Mouse (Mus musculus) thymus, adult 2 months (tissue): Measurements from ENCODE around the gene Fmr1. TPM values are rescaled to one million over a fixed set of nuclear protein-coding genes. Genes with fewer than 3 reads are reported as not detected.
A peak's percentile ranks its signal among the peaks of the same experiment; 100 is the strongest.
"Not testable (repeated sequence)": the region's sequence is repeated elsewhere in the genome, so short reads cannot be mapped to it uniquely, and the experiment has no call there.

ENCODE experiments used
- DNase-seq: peaks from one replicate; pipeline ENCODE4 v3.0.0; 2021
- H3K27ac ChIP-seq: fragments of 200-500 bp; 2 replicates; pipeline ENCODE4 v1.5.1; 2012; ENCODE audit warnings: low read length, control low read depth; ENCODE audit not compliant: control insufficient read depth, insufficient read depth
- H3K27me3 ChIP-seq: fragments of 200-500 bp; 2 replicates; pipeline ENCODE4 v1.6.1; 2012; ENCODE audit warnings: mild to moderate bottlenecking, low read length, moderate library complexity, mixed read lengths; ENCODE audit not compliant: control insufficient read depth, insufficient read depth
- H3K36me3 ChIP-seq: fragments of 200-500 bp; 2 replicates; pipeline ENCODE4 v1.6.1; 2012; ENCODE audit warnings: mild to moderate bottlenecking, low read length, moderate library complexity; ENCODE audit not compliant: control insufficient read depth, insufficient read depth
- H3K4me1 ChIP-seq: fragments of 200-500 bp; replicated peaks from 2 replicates; pipeline ENCODE4 v1.6.1; 2012; ENCODE audit warnings: low read length; ENCODE audit not compliant: control insufficient read depth, insufficient read depth
- H3K4me3 ChIP-seq: fragments of 200-500 bp; 2 replicates; pipeline ENCODE4 v1.5.1; 2012; ENCODE audit warnings: mild to moderate bottlenecking, low read length, control low read depth, moderate library complexity; ENCODE audit not compliant: control insufficient read depth, insufficient read depth
- CTCF ChIP-seq: fragments of 200-500 bp; IDR thresholded peaks from 2 replicates; pipeline ENCODE4 v1.5.1; 2012; ENCODE audit warnings: mild to moderate bottlenecking, control low read depth, low read length, moderate library complexity, borderline replicate concordance; ENCODE audit not compliant: control insufficient read depth, poor library complexity, insufficient read depth; ENCODE audit errors: extremely low read depth
- POLR2A ChIP-seq: fragments of 200-500 bp; IDR thresholded peaks from 2 replicates; pipeline ENCODE4 v1.6.1; 2012; ENCODE audit warnings: mild to moderate bottlenecking, low read length, control low read depth, moderate library complexity; ENCODE audit not compliant: control insufficient read depth, poor library complexity, insufficient read depth; ENCODE audit errors: extremely low read depth
- WGBS: fragments of 180-500 bp; shearing (Covaris S2); methylation state at CpG from one replicate; pipeline ENCODE4 v1.1.7; 2018; 5-methylcytosine and 5-hydroxymethylcytosine counted together
- polyA plus RNA-seq: library from polyadenylated mRNA; depleted of rRNA; stranded (reverse); fragments of >200 nt; gene quantifications from 2 replicates; pipeline ENCODE4 v1.2.3, GENCODE M21; 2012; rRNA removed

Gene Fmr1
- polyA plus RNA-seq: 13.4 and 21.3 TPM in 2 replicates

- Histone ChIP-seq H3K4me3 (peak within 1 kb of the TSS; percentile 97), H3K27me3 (no peaks in the 10 kb centered on the region), H3K4me1 (no peaks in the 10 kb centered on the region), H3K27ac (peak within 1 kb of the TSS; percentile 61; the same call in 1 of the 2 replicates), H3K36me3 (no peaks in the 10 kb centered on the region)
- DNase-seq: peak; percentile 97
- WGBS: 2% methylated on average over 44 of the region's 49 CpGs
- TF ChIP-seq POLR2A: peak; percentile 79
- TF ChIP-seq CTCF: 0 out of 2 replicates have a peak, but pooled peaks have one; percentile 21
These were observed at the start of gene Fmr1 for GRCm38 (mm10) chrX:68678333-68678740. TSS of gene Fmr1 (plus strand) at chrX:68678541.

DNA sequence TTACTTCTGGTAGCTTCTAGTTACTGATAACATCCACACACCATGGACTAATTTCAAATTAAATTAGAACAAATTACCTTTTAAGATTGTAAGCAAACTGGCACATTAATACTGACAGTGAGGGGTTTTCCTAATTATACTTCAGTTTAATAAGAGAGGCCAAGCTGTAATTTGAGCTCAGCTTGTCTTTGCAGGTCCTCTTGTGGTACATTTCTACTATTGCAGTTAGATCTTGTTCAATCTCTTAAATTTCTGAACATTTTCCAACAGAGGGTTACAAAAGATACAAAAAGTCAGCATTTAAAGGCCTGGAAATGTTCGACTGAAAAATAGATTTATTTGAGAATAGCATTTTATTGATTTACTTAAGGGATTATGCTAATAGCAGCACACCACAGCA lies 36.7 kb upstream of the Fmr1 start:
- no peak overlapping the region for H3K4me3 ChIP-seq
- no peak for TF ChIP-seq CTCF
- no peak for TF ChIP-seq POLR2A
- no peaks in the 10 kb centered on the region for H3K4me1 ChIP-seq
- 63% methylated on average over 1 of the region's 1 CpGs for WGBS
- H3K27ac ChIP-seq: no peak overlapping the region
- no peaks in the 10 kb centered on the region for H3K27me3 ChIP-seq
- DNase-seq: no peak
- H3K36me3 ChIP-seq: no peaks in the 10 kb centered on the region

- Histone ChIP-seq H3K27ac (no peak overlapping the region), H3K4me1 (no peaks in the 10 kb centered on the region), H3K36me3 (no peaks in the 10 kb centered on the region), H3K4me3 (no peak overlapping the region), H3K27me3 (no peaks in the 10 kb centered on the region)
- TF ChIP-seq POLR2A (no peak), CTCF (no peak)
- no peak for DNase-seq
- 88% methylated on average over 7 of the region's 7 CpGs for WGBS
These were observed 33.0 kb upstream of the Fmr1 start for GRCm38 (mm10) chrX:68645154-68645919.

DNA sequence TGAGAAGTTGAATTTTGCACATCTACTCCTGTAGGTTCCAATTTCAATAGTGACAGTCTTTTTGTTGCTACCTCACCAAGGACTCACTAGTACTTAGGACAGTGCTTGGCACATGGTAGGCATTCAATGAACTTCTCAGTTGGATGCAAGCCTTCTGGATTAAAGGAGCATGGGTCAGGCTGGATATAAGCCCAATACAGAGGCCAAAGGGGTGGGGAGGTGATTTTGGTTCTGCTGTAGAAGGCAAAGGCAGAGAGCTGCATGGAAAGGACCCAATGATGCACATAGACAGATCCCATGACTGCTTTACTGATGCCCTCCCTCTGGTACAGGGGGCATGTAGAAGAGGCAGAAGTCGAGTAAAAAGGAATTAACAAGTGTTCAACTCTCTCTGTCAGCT lies 833 bp upstream of the Fmr1 start:
- no peaks in the 10 kb centered on the region for H3K4me1 ChIP-seq

DNA sequence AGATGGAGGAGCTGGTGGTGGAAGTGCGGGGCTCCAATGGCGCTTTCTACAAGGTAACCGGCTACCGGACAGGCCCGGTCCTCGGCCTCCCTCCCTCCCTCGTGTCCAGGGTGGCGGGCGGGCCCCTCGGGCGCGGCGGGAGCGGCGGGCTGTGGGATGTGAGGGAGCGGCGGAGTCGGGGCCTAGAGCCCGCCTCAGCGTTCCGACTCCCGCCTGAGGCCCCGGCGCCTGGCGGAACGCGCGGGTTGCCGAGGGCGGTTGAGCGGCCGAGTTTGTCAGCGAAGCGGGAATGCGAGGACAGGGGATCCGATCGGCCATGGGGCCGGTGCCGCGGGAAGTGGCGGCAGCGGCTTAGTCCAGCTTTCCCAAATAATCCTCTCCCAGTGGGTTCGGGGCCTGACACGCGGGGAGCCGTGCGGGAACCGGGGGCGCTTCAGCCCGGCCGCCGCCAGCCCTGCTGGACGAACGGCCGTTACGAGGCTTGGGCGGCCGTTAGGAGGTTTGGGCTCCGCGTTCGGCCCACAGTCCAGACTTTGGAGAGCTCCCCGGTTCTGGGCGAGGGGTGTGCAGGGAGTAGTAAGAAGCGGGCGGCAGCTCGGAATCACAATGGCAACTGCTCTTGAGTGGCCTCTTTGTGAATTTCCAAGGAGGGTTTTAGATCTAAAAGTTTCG lies 610 bp downstream of the Fmr1 start:
- H3K27me3 ChIP-seq: no peaks in the 10 kb centered on the region
- H3K36me3 ChIP-seq: no peaks in the 10 kb centered on the region
- DNase-seq: no peak
- H3K4me3 ChIP-seq: peak overlapping the region; percentile 97
- TF ChIP-seq POLR2A (no peak), CTCF (no peak)
- WGBS: 7% methylated on average over 57 of the region's 67 CpGs
- H3K4me1 ChIP-seq: no peaks in the 10 kb centered on the region
- H3K27ac ChIP-seq: peak overlapping the region; percentile 61; the same call in 1 of the 2 replicates

More for the DNA sequence above, 833 bp upstream of the Fmr1 start:
- no peak for DNase-seq
- no peaks in the 10 kb centered on the region for H3K36me3 ChIP-seq
- no peaks in the 10 kb centered on the region for H3K27me3 ChIP-seq
- no peak for TF ChIP-seq CTCF
- no peak overlapping the region for H3K27ac ChIP-seq
- WGBS: 25% methylated on average over 1 of the region's 1 CpGs
- no peak overlapping the region for H3K4me3 ChIP-seq

DNA sequence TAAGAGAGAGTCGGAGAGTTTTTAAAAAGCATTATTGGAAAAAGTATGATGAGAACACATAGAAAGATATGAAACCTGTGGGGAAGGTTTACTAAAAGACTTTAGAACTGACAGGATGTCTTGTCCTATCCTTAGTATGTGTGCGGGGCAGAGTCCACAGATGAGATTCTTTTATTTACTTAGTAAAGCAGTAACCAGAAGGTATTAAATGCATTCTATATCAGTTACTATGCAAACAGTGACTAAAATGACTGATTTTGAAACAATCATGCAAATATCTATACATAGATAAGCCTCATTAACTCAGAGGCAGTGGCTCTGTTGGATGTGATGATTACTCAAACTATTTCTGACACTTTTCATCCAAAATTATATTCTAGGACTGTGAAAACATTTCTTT lies 6.4 kb downstream of the Fmr1 start:
- no peak overlapping the region for H3K27ac ChIP-seq
- no peaks in the 10 kb centered on the region for H3K4me1 ChIP-seq
- no peak overlapping the region for H3K4me3 ChIP-seq
- no peak for DNase-seq
- no peaks in the 10 kb centered on the region for H3K36me3 ChIP-seq
- no peaks in the 10 kb centered on the region for H3K27me3 ChIP-seq
- TF ChIP-seq CTCF (no peak), POLR2A (no peak)
- WGBS: 94% methylated on average over 2 of the region's 2 CpGs

DNA sequence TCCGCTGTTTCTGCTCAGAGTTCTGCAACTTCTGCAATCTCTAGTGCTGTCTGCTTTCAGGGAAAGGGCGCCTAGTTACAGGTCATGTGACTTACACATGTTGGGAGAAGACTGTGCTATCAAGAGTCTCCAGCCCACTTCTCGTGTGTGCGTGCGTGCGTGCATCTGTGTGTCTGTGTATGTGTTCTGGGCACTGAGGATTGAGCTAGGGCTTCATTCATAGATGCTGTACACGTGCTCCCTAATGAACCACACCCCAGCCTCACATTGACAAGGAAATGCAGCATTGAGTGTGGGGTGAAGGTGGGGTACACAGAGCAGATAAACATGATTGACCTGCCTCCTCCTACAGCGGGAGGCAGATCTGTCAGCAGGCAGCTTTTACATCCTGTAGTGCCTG lies 13.6 kb downstream of the Fmr1 start:
- not testable (repeated sequence) for H3K36me3 ChIP-seq, H3K27me3 ChIP-seq, H3K4me3 ChIP-seq, H3K27ac ChIP-seq, H3K4me1 ChIP-seq, DNase-seq
- 95% methylated on average over 8 of the region's 8 CpGs for WGBS
